Mouse (Mus musculus) liver, embryonic 15.5 days (tissue): ENCODE measurements at regions not wholly inside any gene's neighbourhood (a gene's known extent, or its start where the extent isn't known, plus 50 kb on each side); places are given as distances from the start of the nearest gene placed in this dataset.

Source experiments
- ATAC-seq: fragments of 200-750 bp; cut with Nextera tagmentation; 2 replicates; pipeline ENCODE4 v1.8.0; 2017; ENCODE audit warnings: moderate number of reproducible peaks, mild to moderate bottlenecking, moderate library complexity; ENCODE audit not compliant: insufficient read depth
- H3K27ac ChIP-seq: fragments of 300-500 bp; sonication (generic); replicated peaks from 2 replicates; pipeline ENCODE4 v1.5.1; 2015; ENCODE audit warnings: mild to moderate bottlenecking, inconsistent platforms
- H3K27me3 ChIP-seq: fragments of 300-500 bp; sonication (generic); 2 replicates; pipeline ENCODE4 v1.6.1; 2015; ENCODE audit warnings: mild to moderate bottlenecking, inconsistent platforms
- H3K36me3 ChIP-seq: fragments of 300-500 bp; sonication (generic); replicated peaks from 2 replicates; pipeline ENCODE4 v1.6.1; 2015; ENCODE audit warnings: moderate library complexity, mild to moderate bottlenecking, inconsistent platforms
- H3K4me1 ChIP-seq: fragments of 300-500 bp; sonication (generic); replicated peaks from 2 replicates; pipeline ENCODE4 v1.6.1; 2015; ENCODE audit warnings: inconsistent platforms
- H3K4me2 ChIP-seq: fragments of 300-500 bp; sonication (generic); 2 replicates; pipeline ENCODE4 v1.6.1; 2015; ENCODE audit warnings: moderate library complexity, mild to moderate bottlenecking, inconsistent platforms
- H3K4me3 ChIP-seq: fragments of 300-500 bp; sonication (generic); replicated peaks from 2 replicates; pipeline ENCODE4 v1.5.1; 2015; ENCODE audit warnings: mild to moderate bottlenecking, inconsistent platforms
- H3K9ac ChIP-seq: fragments of 300-500 bp; sonication (generic); 2 replicates; pipeline ENCODE4 v1.6.1; 2015; ENCODE audit warnings: moderate library complexity, mild to moderate bottlenecking, inconsistent platforms
- H3K9me3 ChIP-seq: fragments of 300-500 bp; sonication (generic); replicated peaks from 2 replicates; pipeline ENCODE4 v1.6.1; 2016; ENCODE audit warnings: inconsistent platforms
- WGBS: fragments of 180-500 bp; shearing (Covaris S2); methylation state at CpG from one replicate; pipeline ENCODE4 v1.1.7; 2015; ENCODE audit warnings: mixed read lengths; ENCODE audit not compliant: insufficient replicate concordance; 5-methylcytosine and 5-hydroxymethylcytosine counted together

- H3K4me1 ChIP-seq, result no peaks in the 10 kb centered on the region
- H3K9ac ChIP-seq, result no peak overlapping the region
- H3K4me2 ChIP-seq, result no peak overlapping the region
- no peaks in the 10 kb centered on the region for H3K9me3 ChIP-seq
- H3K27me3 ChIP-seq, result peaks cover 25% of the 10 kb centered on the region
- WGBS, result 72% methylated on average over 5 of the region's 5 CpGs
- H3K4me3 ChIP-seq, result no peak overlapping the region
- ATAC-seq, result no peak
- H3K27ac ChIP-seq, result no peak overlapping the region
- no peaks in the 10 kb centered on the region for H3K36me3 ChIP-seq
Observed at GRCm38 (mm10) chr3:50912980-50913518, 311.2 kb upstream of the Noct start.

- no peaks in the 10 kb centered on the region for H3K36me3 ChIP-seq
- H3K9ac ChIP-seq, result no peak overlapping the region
- no peaks in the 10 kb centered on the region for H3K4me1 ChIP-seq
- no peak overlapping the region for H3K27ac ChIP-seq
- peaks cover 7% of the 10 kb centered on the region; the same call in 1 of the 2 replicates for H3K27me3 ChIP-seq
- WGBS, result 68% methylated on average over 14 of the region's 14 CpGs
- ATAC-seq, result no peak
- H3K4me2 ChIP-seq, result no peak overlapping the region
- no peaks in the 10 kb centered on the region for H3K9me3 ChIP-seq
- no peak overlapping the region for H3K4me3 ChIP-seq
Observed at GRCm38 (mm10) chr3:50914866-50915365, 309.3 kb upstream of the Noct start.

DNA sequence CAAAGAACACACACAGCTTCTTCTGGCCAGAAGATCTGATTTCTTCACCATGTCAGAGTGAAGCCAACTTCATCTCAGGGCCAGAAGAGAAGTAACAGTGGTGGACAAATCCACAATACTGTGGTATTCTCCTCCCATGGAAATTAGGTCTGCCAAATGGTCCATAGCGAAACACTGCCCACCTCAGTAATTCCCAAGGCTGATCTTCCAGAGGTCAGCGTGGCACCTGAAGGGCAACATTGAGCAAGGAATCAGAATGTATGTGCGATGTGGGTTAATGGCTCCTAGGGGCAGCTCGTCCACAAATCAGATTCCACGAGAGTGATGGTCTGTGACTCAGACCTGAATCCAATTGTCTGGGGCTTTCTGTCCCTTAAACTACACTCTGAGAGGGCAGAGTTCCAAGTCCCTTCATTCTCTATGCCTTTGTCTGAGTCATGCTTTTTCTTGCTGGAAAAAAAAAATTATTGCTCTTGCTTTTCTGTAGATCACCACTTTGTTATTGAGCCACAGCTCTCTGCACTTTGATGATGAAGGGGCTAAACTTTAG is 307.9 kb upstream of the Noct start:
- Histone ChIP-seq H3K27ac (no peak overlapping the region), H3K4me3 (no peak overlapping the region), H3K27me3 (peaks cover 3% of the 10 kb centered on the region; the same call in 1 of the 2 replicates), H3K9ac (no peak overlapping the region), H3K9me3 (no peaks in the 10 kb centered on the region), H3K36me3 (no peaks in the 10 kb centered on the region), H3K4me2 (no peak overlapping the region), H3K4me1 (no peaks in the 10 kb centered on the region)
- 66% methylated on average over 5 of the region's 5 CpGs for WGBS
- no peak for ATAC-seq

DNA sequence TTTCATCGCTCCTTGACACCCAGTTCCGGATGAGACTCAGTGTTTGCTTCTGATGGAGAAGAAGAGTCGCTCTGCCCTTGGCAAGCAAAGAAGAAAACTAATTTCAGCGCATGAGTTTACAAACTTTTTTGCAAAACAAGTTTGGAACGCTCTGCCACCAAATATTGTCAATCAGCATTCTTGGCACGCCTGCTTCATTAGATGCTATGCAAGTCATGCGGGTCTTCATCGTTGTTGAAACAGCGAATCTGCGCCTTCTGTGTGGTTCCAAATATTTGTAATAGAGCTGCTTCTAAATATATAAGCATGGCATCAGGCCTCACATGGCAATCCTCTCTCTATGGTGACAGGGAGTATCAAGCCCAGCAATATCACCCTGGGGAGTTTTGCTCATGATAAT is 301.9 kb upstream of the Noct start:
- no peaks in the 10 kb centered on the region for H3K36me3 ChIP-seq
- no peak overlapping the region for H3K4me2 ChIP-seq
- H3K4me3 ChIP-seq, result no peak overlapping the region
- WGBS, result 82% methylated on average over 10 of the region's 10 CpGs
- H3K9me3 ChIP-seq, result no peaks in the 10 kb centered on the region
- H3K27me3 ChIP-seq, result no peaks in the 10 kb centered on the region
- no peaks in the 10 kb centered on the region for H3K4me1 ChIP-seq
- no peak overlapping the region for H3K9ac ChIP-seq
- no peak for ATAC-seq
- H3K27ac ChIP-seq, result no peak overlapping the region

DNA sequence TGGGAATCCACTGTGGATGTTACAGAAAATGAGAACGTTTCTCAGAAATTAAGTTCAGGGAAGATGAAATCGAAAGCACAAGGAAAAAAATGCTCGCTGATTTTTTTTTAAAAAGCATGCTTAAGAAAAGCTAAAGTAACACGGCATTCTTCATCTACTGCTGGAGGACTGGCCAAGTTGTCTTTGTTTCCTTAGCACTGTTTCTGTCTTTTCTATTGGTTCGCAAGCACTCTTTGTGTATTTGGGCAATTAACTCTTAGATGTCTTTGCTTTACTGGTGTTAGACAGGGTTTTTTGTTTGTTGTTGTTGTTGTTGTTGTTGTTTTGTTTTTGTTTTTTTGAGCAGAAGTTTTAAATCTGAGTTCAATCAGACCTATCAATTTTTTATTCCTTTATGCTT is 301.4 kb upstream of the Noct start:
- Histone ChIP-seq H3K4me3 (no peak overlapping the region), H3K4me2 (no peak overlapping the region), H3K36me3 (no peaks in the 10 kb centered on the region), H3K27me3 (no peaks in the 10 kb centered on the region), H3K9ac (no peak overlapping the region), H3K27ac (no peak overlapping the region), H3K9me3 (no peaks in the 10 kb centered on the region), H3K4me1 (no peaks in the 10 kb centered on the region)
- WGBS, result 74% methylated on average over 5 of the region's 5 CpGs
- ATAC-seq, result no peak

DNA sequence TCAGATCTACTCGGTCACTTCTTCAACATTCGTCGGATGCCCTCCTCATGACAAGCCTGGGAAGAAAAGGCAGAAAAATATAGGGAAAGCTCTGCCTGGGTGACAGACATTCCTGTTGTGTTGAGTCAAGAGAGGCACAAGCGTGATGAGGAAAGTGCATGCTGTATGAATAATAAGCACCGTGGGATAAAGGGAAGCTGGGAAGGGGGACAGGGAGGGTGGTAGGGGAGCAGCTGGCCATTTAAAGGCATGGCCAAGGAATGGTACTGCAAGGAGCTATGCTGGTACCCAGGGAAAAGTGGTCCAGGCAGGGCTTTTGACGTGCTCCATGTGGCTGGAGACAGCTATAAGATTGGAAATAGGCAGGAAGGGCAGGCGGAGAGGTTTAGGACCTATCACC is 300.9 kb upstream of the Noct start:
- Histone ChIP-seq H3K4me1 (no peaks in the 10 kb centered on the region), H3K4me3 (no peak overlapping the region), H3K4me2 (no peak overlapping the region), H3K9ac (no peak overlapping the region), H3K36me3 (no peaks in the 10 kb centered on the region), H3K27me3 (no peaks in the 10 kb centered on the region), H3K27ac (no peak overlapping the region), H3K9me3 (no peaks in the 10 kb centered on the region)
- no peak for ATAC-seq
- WGBS, result 77% methylated on average over 7 of the region's 7 CpGs

GRCm38 (mm10) chr3:50927318-50927717 is 296.9 kb upstream of the Noct start:
- no peaks in the 10 kb centered on the region for H3K9me3 ChIP-seq
- 68% methylated on average over 4 of the region's 4 CpGs for WGBS
- no peak overlapping the region for H3K27ac ChIP-seq
- H3K36me3 ChIP-seq, result no peaks in the 10 kb centered on the region
- H3K4me3 ChIP-seq, result no peak overlapping the region
- no peak for ATAC-seq
- H3K9ac ChIP-seq, result no peak overlapping the region
- no peak overlapping the region for H3K4me2 ChIP-seq
- H3K27me3 ChIP-seq, result no peaks in the 10 kb centered on the region
- no peaks in the 10 kb centered on the region for H3K4me1 ChIP-seq

GRCm38 (mm10) chr3:50929013-50929412 is 295.2 kb upstream of the Noct start:
- H3K27me3 ChIP-seq, result no peaks in the 10 kb centered on the region

GRCm38 (mm10) chr3:50932397-50933089 is 291.7 kb upstream of the Noct start:
- H3K27me3 ChIP-seq, result no peaks in the 10 kb centered on the region
- no peaks in the 10 kb centered on the region for H3K9me3 ChIP-seq
- no peak overlapping the region for H3K4me3 ChIP-seq
- H3K4me1 ChIP-seq, result no peaks in the 10 kb centered on the region
- ATAC-seq, result no peak
- H3K36me3 ChIP-seq, result no peaks in the 10 kb centered on the region
- WGBS, result 60% methylated on average over 10 of the region's 10 CpGs
- no peak overlapping the region for H3K9ac ChIP-seq
- no peak overlapping the region for H3K4me2 ChIP-seq
- H3K27ac ChIP-seq, result no peak overlapping the region

More at GRCm38 (mm10) chr3:50929013-50929412, 295.2 kb upstream of the Noct start:
- no peaks in the 10 kb centered on the region for H3K9me3 ChIP-seq
- no peak overlapping the region for H3K4me2 ChIP-seq
- H3K4me3 ChIP-seq, result no peak overlapping the region
- no peak overlapping the region for H3K9ac ChIP-seq
- ATAC-seq, result no peak
- H3K36me3 ChIP-seq, result no peaks in the 10 kb centered on the region
- 56% methylated on average over 1 of the region's 1 CpGs for WGBS
- no peak overlapping the region for H3K27ac ChIP-seq
- no peaks in the 10 kb centered on the region for H3K4me1 ChIP-seq

DNA sequence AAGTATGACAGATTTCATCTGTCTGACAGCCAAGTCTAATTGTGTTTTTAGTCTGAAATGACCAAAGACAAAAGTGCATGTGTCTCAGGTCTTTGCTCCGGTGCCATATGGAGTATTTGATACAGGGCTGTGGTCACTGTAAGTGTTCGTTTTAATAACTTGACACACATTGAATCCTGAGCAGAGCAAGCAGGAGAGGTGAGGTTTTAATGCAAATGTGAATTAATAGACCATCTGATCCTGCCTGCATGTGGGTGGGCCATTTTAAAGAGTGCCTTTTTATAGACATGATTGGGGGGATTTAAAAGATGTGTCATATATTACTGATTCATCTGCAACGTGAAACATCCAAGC is 291.2 kb upstream of the Noct start:
- H3K36me3 ChIP-seq, result no peaks in the 10 kb centered on the region
- no peaks in the 10 kb centered on the region for H3K27me3 ChIP-seq
- no peak overlapping the region for H3K4me2 ChIP-seq
- no peaks in the 10 kb centered on the region for H3K4me1 ChIP-seq
- no peak overlapping the region for H3K4me3 ChIP-seq
- WGBS, result 58% methylated on average over 3 of the region's 3 CpGs
- H3K27ac ChIP-seq, result no peak overlapping the region
- no peaks in the 10 kb centered on the region for H3K9me3 ChIP-seq
- H3K9ac ChIP-seq, result no peak overlapping the region
- ATAC-seq, result no peak

DNA sequence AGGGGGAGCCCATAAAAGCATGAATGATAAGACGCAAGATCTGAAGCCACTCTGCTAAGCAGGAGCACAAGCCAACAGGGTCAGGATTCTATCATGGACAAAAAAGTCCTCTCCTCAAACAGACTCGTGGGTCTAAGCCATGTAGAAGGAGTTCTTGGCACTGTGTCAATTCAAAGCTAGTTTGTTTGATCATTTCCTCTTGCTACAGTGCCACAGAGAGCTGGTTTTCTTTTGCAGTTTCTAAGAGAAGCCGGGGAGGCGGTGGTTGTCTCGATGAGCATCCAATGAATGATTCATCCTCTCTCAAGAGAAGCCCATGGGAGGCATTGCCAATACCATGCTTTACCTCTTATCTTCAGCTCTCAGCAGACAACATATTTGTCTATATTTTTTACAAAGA is 284.6 kb upstream of the Noct start:
- no peak for ATAC-seq
- Histone ChIP-seq H3K4me2 (no peak overlapping the region), H3K9ac (no peak overlapping the region), H3K27me3 (no peaks in the 10 kb centered on the region), H3K9me3 (no peaks in the 10 kb centered on the region), H3K4me3 (no peak overlapping the region), H3K27ac (no peak overlapping the region), H3K4me1 (no peaks in the 10 kb centered on the region), H3K36me3 (no peaks in the 10 kb centered on the region)
- 68% methylated on average over 5 of the region's 5 CpGs for WGBS
